Mouse (Mus musculus): ENCODE results near the gene Trim27. TPM values are rescaled to one million over a fixed set of nuclear protein-coding genes. Genes with fewer than 3 reads are reported as not detected.

Gene Trim27
- polyA plus RNA-seq, 1 experiment from 2014 or later: 89.7 TPM

DNA sequence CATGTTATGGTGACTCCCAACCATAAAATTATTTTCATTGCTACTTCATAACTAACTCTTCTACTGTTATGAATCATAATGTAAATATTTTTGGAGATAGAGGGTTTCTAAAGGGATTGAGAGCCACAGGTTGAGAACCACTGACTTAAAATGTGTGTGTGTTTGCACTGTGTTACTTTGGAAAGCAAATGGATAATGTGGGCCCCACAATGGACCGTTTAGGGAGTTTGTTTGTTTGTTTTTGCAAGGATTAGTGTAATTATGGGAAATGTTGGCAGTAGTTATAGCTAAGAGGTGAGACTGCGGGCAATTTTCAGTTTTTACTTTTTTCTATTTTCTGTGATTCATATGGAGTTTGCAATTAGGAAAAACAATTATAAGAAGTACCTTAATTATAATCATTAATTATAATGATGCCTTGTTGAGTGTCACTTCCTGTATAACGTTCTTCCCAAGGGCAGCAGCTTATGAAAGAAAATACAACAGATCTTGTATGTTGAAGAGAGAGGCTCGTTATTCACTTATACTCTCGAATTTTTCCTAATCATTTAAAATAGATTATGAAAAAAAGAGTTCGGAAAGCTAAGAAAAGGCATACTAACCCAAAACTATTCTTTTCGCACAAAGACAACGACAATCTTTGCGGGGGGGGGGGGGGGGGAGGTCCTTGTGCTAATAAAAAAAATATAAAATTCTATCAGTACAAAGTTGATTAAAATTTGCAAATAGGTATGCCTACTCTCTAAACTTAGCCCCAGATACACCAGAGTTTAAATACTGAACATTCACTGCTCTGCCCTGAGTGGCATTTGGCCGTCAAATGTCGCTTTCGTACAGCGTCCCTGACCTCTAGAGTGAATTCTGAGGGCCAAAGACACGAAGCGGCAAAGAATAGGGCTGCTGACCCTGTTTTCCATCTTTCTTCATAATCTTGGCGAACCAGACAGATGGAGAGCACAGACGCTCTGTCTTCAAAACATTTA is 20.1 kb downstream of the Trim27 start:
- no peaks in the 10 kb centered on the region for H3K27me3 ChIP-seq (replicated peaks; ENCODE audit: control insufficient read depth, insufficient read depth, low read length)
- 0 out of 2 replicates have a peak, but pooled peaks cover 3% of the 10 kb centered on the region for H3K4me1 ChIP-seq (replicated peaks; ENCODE audit: control insufficient read depth, insufficient read depth, low read length)
- WGBS: 3% methylated on average over 17 of the region's 17 CpGs
- no peaks in the 10 kb centered on the region for H3K36me3 ChIP-seq (ENCODE audit: control insufficient read depth, insufficient read depth)
- peak overlapping the region; percentile 44 for H3K27ac ChIP-seq (ENCODE audit: low read length)
- H3K4me2 ChIP-seq (ENCODE audit: low read length): peak overlapping the region; percentile 81
- peak overlapping the region; percentile 91 for H3K4me3 ChIP-seq (replicated peaks; ENCODE audit: low read length)
- H3K9ac ChIP-seq (replicated peaks; ENCODE audit: low read depth, low read length): peak overlapping the region; percentile 54
- ATAC-seq: peak; percentile 47
- H3K9me3 ChIP-seq (ENCODE audit: control insufficient read depth, low read length): no peaks in the 10 kb centered on the region

DNA sequence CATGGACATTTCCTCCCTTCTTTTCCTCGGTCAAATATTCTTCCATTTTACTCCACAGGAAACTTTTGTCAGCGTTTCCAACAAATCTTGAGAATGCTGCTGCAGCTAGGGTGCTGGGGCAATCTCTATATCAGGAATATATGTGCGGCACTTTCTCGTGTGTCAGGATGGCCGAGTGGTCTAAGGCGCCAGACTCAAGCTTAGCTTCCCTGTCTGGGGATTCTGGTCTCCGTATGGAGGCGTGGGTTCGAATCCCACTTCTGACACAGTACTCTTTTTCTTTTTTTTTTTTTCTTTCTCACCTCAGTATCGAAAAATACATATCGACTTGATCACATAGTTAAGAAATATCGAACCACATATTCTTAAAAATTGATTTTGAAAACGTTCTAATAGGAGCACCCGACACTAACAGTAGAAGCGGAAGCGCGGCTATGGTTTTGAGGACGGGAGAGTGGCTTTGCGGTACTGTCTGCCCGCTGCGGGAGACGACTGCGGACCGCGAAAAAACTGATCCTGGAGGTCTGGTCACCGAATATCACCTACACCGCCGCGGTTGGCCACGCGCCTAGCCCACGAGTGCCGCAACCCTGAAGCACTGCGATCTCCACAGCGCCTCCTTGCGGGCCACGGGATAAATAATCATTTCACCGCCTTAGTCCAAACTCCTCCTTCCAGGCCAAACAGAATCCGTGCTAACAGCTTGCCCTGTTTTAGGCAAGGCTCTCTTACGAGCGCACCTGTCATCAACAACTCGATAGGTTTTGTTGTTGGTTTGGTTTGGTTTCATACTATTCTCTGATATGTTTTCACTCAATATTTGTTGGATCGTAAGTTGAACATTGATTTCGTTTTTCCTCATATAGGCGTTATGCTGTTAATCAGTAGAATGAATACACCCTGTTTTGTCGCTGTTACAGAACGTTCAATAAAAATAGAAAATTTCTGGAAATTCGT is 21.1 kb downstream of the Trim27 start:
- peak overlapping the region; percentile 85 for H3K27ac ChIP-seq (ENCODE audit: low read length)
- peak overlapping the region; percentile 75 for H3K9ac ChIP-seq (replicated peaks; ENCODE audit: low read depth, low read length)
- 0 out of 2 replicates have a peak, but pooled peaks cover 3% of the 10 kb centered on the region for H3K4me1 ChIP-seq (replicated peaks; ENCODE audit: control insufficient read depth, insufficient read depth, low read length)
- ATAC-seq: peak; percentile 96
- H3K4me3 ChIP-seq (replicated peaks; ENCODE audit: low read length): peak overlapping the region; percentile 91
- WGBS: 4% methylated on average over 48 of the region's 48 CpGs
- peak overlapping the region; percentile 81 for H3K4me2 ChIP-seq (ENCODE audit: low read length)
- no peaks in the 10 kb centered on the region for H3K36me3 ChIP-seq (ENCODE audit: control insufficient read depth, insufficient read depth)
- H3K27me3 ChIP-seq (replicated peaks; ENCODE audit: control insufficient read depth, insufficient read depth, low read length): no peaks in the 10 kb centered on the region
- no peaks in the 10 kb centered on the region for H3K9me3 ChIP-seq (ENCODE audit: control insufficient read depth, low read length)

DNA sequence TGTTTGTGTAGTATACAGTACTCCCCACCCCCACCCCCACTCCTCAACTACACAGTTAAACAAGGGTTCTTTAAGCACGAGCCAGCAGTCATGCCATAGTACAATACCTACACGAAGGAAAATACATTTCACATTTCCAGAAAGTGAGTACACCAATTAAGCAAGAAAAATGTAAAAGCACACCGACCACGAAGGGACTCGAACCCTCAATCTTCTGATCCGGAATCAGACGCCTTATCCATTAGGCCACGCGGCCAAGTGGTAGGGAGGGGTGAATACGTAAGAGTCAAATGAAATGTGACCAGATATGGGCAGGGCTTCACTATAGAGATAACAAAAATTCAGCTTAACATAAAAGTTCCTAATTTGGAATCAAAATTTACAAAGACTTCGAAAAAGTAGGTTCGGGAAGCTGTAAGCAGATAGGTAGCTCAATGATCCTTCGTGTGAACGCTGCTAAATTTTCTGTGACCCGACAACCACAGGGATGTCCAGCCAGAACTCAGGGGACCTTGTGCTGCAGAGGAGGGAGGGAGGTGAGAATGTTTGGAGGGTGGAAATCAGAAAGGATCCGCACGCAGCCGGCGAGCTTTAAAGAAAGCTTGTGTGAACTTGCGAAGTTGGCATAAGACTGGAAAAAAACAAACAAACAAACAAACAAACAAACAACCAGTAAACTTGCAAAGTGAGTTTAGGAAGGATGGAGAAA is 36.2 kb downstream of the Trim27 start:
- 2% methylated on average over 20 of the region's 20 CpGs for WGBS
- H3K36me3 ChIP-seq (ENCODE audit: control insufficient read depth, insufficient read depth): no peaks in the 10 kb centered on the region

DNA sequence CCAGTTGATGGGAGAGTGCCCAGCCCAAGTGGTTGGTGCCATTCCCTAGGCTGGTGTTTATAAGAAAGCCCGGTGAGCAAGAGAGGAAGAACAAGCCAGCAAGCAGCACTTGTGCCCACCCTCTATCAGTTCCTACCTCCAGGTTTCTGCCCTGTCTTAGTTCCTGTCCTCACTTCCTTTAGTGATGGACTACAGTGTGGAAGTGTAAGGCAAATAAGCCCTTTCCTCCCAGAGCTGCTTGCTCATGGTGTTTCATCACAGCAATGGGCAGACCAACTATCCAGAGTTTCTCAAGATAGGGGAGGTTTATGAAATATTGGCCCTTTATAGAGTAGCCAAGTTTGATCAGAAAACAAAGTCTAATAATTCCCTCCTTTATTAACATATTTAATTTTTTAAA is 37.5 kb downstream of the Trim27 start:
- Histone ChIP-seq H3K4me1 (replicated peaks; ENCODE audit: control insufficient read depth, insufficient read depth, low read length) (peaks cover 5% of the 10 kb centered on the region), H3K4me3 (replicated peaks; ENCODE audit: low read length) (no peak overlapping the region), H3K9me3 (ENCODE audit: control insufficient read depth, low read length) (no peaks in the 10 kb centered on the region), H3K27ac (ENCODE audit: low read length) (no peak overlapping the region), H3K9ac (replicated peaks; ENCODE audit: low read depth, low read length) (no peak overlapping the region), H3K4me2 (ENCODE audit: low read length) (no peak overlapping the region), H3K36me3 (ENCODE audit: control insufficient read depth, insufficient read depth) (no peaks in the 10 kb centered on the region), H3K27me3 (replicated peaks; ENCODE audit: control insufficient read depth, insufficient read depth, low read length) (no peaks in the 10 kb centered on the region)
- ATAC-seq: no peak
- 36% methylated on average over 1 of the region's 1 CpGs for WGBS

More for the DNA sequence above, 36.2 kb downstream of the Trim27 start:
- H3K27ac ChIP-seq (ENCODE audit: low read length): no peak overlapping the region
- peak; percentile 89 for ATAC-seq
- H3K4me2 ChIP-seq (ENCODE audit: low read length): peak overlapping the region; percentile 51
- H3K27me3 ChIP-seq (replicated peaks; ENCODE audit: control insufficient read depth, insufficient read depth, low read length): no peaks in the 10 kb centered on the region
- H3K4me3 ChIP-seq (replicated peaks; ENCODE audit: low read length): peak overlapping the region; percentile 36
- H3K9me3 ChIP-seq (ENCODE audit: control insufficient read depth, low read length): peaks cover 5% of the 10 kb centered on the region; the same call in 1 of the 2 replicates
- no peak overlapping the region for H3K9ac ChIP-seq (replicated peaks; ENCODE audit: low read depth, low read length)
- H3K4me1 ChIP-seq (replicated peaks; ENCODE audit: control insufficient read depth, insufficient read depth, low read length): no peaks in the 10 kb centered on the region; the same call in 1 of the 2 replicates

DNA sequence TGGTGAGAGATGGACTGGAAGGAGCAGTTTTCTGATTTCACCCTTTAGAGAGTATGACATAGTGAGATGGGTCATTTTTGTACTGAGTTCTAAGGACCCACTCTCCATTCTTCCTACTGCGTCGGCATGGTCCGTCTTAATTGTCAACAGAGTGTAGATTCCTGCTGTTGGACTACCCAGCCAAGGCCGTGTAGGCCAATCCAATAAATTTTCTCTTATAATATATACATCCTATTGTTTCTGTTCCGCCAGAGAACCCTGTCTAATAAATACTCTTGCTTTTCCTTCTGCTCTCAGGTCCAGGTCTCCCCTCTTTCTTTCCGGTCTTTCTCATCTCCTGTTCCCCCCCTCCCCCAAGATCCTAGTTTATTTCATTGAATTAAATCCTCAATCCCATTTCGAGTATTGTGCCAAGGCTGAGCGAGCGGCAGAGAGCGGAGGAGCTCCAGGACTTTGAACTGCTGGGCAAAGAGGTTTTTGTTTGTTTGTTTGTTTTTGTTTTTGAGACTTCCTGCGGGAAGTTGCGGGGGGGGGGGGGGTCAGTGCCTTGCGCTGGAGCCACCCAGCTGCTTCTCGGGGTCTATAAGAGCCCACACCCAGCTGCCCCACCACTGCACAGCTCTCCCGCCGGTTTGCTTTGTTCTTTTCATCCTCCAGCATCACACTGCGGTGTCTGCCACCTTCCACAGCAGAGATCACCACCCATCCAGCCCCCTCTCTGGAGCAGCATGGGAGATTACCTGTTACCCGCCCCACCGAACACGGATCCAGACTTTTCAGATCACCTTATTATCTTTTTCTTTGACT is 42.6 kb downstream of the Trim27 start:
- peak overlapping the region; percentile 83 for H3K27ac ChIP-seq (ENCODE audit: low read length)
- ATAC-seq: peak; percentile 94
- peak overlapping the region; percentile 73 for H3K9ac ChIP-seq (replicated peaks; ENCODE audit: low read depth, low read length)
- peaks cover 5% of the 10 kb centered on the region for H3K4me1 ChIP-seq (replicated peaks; ENCODE audit: control insufficient read depth, insufficient read depth, low read length)
- H3K36me3 ChIP-seq (ENCODE audit: control insufficient read depth, insufficient read depth): no peaks in the 10 kb centered on the region
- 1% methylated on average over 20 of the region's 20 CpGs for WGBS
- H3K4me3 ChIP-seq (replicated peaks; ENCODE audit: low read length): peak overlapping the region; percentile 54
- peak overlapping the region; percentile 58 for H3K4me2 ChIP-seq (ENCODE audit: low read length)
- no peaks in the 10 kb centered on the region for H3K9me3 ChIP-seq (ENCODE audit: control insufficient read depth, low read length)
- no peaks in the 10 kb centered on the region for H3K27me3 ChIP-seq (replicated peaks; ENCODE audit: control insufficient read depth, insufficient read depth, low read length)

DNA sequence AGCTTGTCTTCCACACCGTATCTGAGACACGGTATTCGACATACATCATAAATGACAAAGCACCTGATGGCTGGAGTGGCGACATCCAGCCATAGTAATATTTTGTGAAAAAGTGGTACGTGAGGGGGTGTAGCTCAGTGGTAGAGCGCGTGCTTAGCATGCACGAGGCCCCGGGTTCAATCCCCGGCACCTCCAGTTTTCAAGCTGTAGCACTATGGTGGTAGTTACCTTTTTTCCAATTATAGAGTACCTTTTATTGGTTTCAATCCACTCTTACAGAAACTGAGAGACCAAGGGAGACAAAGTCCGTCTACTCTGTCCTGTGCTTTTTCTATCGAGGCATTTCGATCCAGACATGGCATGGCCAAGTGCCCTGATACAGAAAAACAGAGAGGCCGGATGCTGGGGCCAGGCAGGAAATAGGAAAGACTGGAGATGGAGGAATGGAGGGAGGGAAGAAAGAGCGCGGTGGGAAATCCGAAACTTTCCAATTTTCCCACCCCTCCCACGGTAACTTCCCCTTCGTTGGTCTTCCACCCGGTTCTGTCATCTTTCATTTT is 43.3 kb downstream of the Trim27 start:
- Histone ChIP-seq H3K4me1 (replicated peaks; ENCODE audit: control insufficient read depth, insufficient read depth, low read length) (peaks cover 5% of the 10 kb centered on the region), H3K27ac (ENCODE audit: low read length) (peak overlapping the region; percentile 83), H3K4me2 (ENCODE audit: low read length) (peak overlapping the region; percentile 58), H3K9ac (replicated peaks; ENCODE audit: low read depth, low read length) (peak overlapping the region; percentile 73), H3K27me3 (replicated peaks; ENCODE audit: control insufficient read depth, insufficient read depth, low read length) (no peaks in the 10 kb centered on the region), H3K4me3 (replicated peaks; ENCODE audit: low read length) (peak overlapping the region; percentile 54), H3K9me3 (ENCODE audit: control insufficient read depth, low read length) (no peaks in the 10 kb centered on the region), H3K36me3 (ENCODE audit: control insufficient read depth, insufficient read depth) (no peaks in the 10 kb centered on the region)
- WGBS: under 1% methylated on average over 20 of the region's 20 CpGs
- peak; percentile 94 for ATAC-seq

DNA sequence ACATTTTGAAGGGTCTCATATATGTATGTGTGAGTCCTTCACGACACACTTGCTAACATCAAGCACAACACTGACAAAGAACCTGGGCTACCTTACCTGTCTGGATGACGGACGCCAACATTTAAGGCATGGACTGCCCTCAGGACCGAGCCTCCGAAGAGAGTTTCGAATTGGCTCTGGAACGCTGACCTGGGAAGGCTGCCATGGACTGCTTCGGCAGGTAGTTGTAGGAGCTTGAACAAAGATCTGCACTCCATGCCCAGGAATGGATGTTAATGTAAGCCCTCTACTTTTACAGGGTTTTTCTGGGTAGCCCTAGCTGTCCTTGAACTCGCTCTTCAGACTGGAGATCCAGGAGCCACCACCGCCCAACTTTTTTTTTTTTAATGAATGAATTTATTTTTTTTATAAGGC is 44.0 kb downstream of the Trim27 start:
- Histone ChIP-seq H3K27ac (ENCODE audit: low read length) (no peak overlapping the region), H3K9me3 (ENCODE audit: control insufficient read depth, low read length) (no peaks in the 10 kb centered on the region), H3K4me1 (replicated peaks; ENCODE audit: control insufficient read depth, insufficient read depth, low read length) (peaks cover 5% of the 10 kb centered on the region), H3K27me3 (replicated peaks; ENCODE audit: control insufficient read depth, insufficient read depth, low read length) (no peaks in the 10 kb centered on the region), H3K9ac (replicated peaks; ENCODE audit: low read depth, low read length) (peak overlapping the region; percentile 40; the same call in 1 of the 2 replicates), H3K36me3 (ENCODE audit: control insufficient read depth, insufficient read depth) (no peaks in the 10 kb centered on the region), H3K4me2 (ENCODE audit: low read length) (peak overlapping the region; percentile 58), H3K4me3 (replicated peaks; ENCODE audit: low read length) (peak overlapping the region; percentile 54)
- 3% methylated on average over 10 of the region's 10 CpGs for WGBS
- no peak for ATAC-seq

DNA sequence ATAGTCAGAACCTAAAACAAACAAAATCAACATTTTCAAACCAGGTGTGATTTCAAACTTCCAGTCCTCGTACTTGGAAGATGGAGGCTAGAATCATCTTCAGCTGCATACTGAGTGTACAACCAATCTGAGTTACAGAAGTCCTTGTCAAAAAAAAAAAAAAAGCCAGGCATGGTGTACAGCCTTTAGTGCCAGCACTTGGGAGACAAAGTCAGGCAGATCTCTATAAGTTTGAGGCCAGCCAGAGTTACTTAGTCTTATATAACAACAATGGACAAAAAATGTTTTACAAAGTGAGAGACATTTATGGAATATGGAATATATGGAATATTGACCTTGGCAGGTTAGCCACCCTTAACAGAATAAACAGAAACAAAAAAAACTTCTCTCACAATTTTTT is 45.1 kb downstream of the Trim27 start:
- Histone ChIP-seq H3K27ac (ENCODE audit: low read length) (no peak overlapping the region), H3K36me3 (ENCODE audit: control insufficient read depth, insufficient read depth) (no peaks in the 10 kb centered on the region), H3K27me3 (replicated peaks; ENCODE audit: control insufficient read depth, insufficient read depth, low read length) (no peaks in the 10 kb centered on the region), H3K4me1 (replicated peaks; ENCODE audit: control insufficient read depth, insufficient read depth, low read length) (peaks cover 5% of the 10 kb centered on the region), H3K9me3 (ENCODE audit: control insufficient read depth, low read length) (no peaks in the 10 kb centered on the region), H3K4me3 (replicated peaks; ENCODE audit: low read length) (no peak overlapping the region), H3K4me2 (ENCODE audit: low read length) (no peak overlapping the region), H3K9ac (replicated peaks; ENCODE audit: low read depth, low read length) (no peak overlapping the region)
- WGBS: 88% methylated on average over 1 of the region's 1 CpGs
- ATAC-seq: no peak

All from forebrain, embryonic 16.5 days (tissue).